Mouse (Mus musculus) heart, postnatal 10 days (tissue): ENCODE measurements around the gene Ttc7b. TPM values are rescaled to one million over a fixed set of nuclear protein-coding genes. Genes with fewer than 3 reads are reported as not detected.

Experiments used
- DNase-seq, 2 experiments: peaks; one replicate each; pipeline ENCODE4 v3.0.0; 2021
- intact Hi-C: fragments of 180-260 bp; cut with DNase I; formaldehyde crosslinking; loops from one replicate; pipeline ENCODE4 v1.15.1; 2025
- total RNA-seq, 2 experiments: library from RNA; stranded (reverse); gene quantifications; 2 replicates each; pipeline ENCODE4 v1.2.3; 2021

Gene Ttc7b
- total RNA-seq, 2 experiments from 2014 or later: 70.5 to 78.3 TPM

GRCm38 (mm10) chr12:100355565-100355964, 165.1 kb downstream of the Ttc7b start:
- no peak for DNase-seq
- intact Hi-C loops: no loop called here

DNA sequence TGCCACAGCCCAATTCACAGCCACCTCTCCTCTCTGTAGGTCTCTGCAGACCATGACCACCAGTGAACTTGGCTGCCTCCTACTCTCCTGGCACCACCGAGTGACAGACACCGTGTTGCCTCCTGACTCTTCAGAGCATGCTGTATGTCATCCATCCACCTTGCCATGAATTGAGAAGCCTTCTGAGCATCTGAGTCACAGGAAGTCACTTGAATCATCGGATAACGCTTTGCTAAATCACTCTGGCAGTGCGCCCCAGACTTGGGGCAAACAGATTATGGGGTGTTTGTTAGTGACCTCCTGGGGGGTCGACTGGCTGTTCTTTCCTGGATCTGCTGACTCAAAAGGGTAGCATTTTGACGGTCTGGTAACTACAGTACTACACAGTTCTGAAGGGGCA, 166.7 kb downstream of the Ttc7b start:
- DNase-seq: no peak
- intact Hi-C loops: no loop called here

GRCm38 (mm10) chr12:100353075-100353782, 167.4 kb downstream of the Ttc7b start:
- DNase-seq: no peak
- intact Hi-C loops: no loop called here

GRCm38 (mm10) chr12:100352094-100352493, 168.5 kb downstream of the Ttc7b start:
- intact Hi-C loops: no loop called here

DNA sequence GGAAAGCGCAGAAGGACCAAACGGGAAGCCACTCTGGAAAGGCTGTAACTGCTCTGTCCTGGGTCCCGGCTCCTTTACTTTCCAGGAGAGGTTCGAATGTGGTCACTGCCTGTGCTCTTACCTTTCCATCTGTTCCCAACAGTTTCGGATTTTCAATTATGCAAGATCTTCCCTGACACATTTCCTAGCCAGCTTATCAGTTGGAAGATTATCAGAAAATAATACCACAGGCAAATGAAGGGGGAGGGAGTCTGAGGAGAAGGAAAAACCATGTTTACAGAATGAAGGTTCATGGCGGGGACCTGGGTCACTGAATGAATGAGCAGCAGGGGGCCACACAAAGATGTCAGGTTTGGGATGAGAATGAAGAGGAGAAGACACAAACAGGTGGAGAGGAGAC, 177.1 kb downstream of the Ttc7b start:
- no peak for DNase-seq
- intact Hi-C loops: no loop called here

More at GRCm38 (mm10) chr12:100352094-100352493, 168.5 kb downstream of the Ttc7b start:
- DNase-seq: no peak

- intact Hi-C loops: no loop called here
- no peak for DNase-seq
Observed at GRCm38 (mm10) chr12:100341614-100342013, 179.0 kb downstream of the Ttc7b start.

GRCm38 (mm10) chr12:100340901-100341460, 179.6 kb downstream of the Ttc7b start:
- intact Hi-C loops: no loop called here
- no peak for DNase-seq

GRCm38 (mm10) chr12:100338055-100338454, 182.6 kb downstream of the Ttc7b start:
- intact Hi-C loops: no loop called here
- DNase-seq: peak; percentile 27 to 40

GRCm38 (mm10) chr12:100337351-100338018, 183.1 kb downstream of the Ttc7b start:
- DNase-seq: no peak
- intact Hi-C loops: loop anchor here (1.0 kb wide), 1 partner anchor 135 kb away; no protein-coding TSS in a partner anchor

DNA sequence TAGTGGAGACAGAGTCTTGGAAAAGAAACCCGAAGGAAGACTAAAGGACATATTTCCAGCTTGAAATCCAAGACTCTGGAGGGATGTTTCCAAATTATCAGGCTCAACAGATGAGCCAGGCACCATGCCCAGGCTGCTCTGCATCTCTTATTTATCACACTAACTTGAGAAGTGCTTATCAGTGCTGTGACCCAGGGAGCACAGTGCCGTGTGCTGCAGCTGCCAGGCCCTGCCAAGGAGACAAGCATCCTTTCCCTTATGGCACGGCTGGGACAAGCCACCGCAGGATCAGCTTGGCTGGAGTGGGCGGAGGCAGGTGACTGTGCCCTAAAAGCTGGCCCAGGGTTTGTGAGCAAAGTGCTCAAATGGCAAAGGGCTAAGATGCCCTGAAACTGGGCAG, 184.4 kb downstream of the Ttc7b start:
- intact Hi-C loops: no loop called here
- no peak for DNase-seq

DNA sequence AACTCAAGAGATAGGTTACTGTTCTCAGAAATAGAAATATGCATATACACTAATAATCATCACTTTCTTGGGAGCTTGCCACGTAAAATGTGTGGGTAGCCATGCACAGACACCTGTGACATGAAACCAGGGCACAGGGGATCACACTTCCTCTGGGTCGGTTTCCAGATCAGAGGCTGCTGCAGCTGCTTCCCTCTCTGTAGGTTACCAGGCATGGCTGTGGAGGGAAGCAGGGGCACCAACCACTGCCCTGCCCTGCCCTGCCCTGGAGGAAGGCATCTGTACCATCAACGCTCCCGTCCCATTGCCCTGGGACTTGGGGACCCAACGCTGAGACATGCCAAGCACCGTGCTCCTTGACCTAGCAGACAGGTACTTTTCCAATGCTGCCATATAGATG, 188.8 kb downstream of the Ttc7b start:
- no peak for DNase-seq
- intact Hi-C loops: no loop called here

- intact Hi-C loops: no loop called here
- no peak for DNase-seq
Observed at GRCm38 (mm10) chr12:100330234-100330633, 190.4 kb downstream of the Ttc7b start.

DNA sequence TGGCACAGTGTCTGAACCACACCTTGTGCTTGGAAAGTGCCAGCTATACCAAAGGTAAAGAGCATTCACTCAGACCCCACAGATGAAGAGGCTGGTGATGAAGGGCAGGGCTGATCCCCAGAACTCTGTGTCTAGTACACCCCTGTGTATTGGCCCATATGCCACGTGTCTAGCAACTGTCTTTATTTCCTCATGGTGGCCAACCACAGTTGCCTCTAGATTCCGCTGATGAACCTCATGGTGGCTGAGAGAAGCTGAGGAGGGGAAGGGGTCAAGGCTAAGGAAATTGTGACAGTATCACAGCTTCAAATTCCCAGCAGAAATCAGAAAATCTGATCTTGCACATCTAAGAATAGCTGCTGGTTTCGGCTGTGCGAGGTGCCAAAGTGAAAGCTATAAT, 191.6 kb downstream of the Ttc7b start:
- intact Hi-C loops: no loop called here
- no peak for DNase-seq

- intact Hi-C loops: no loop called here
- no peak for DNase-seq
Observed at GRCm38 (mm10) chr12:100328557-100328956, 192.1 kb downstream of the Ttc7b start.

GRCm38 (mm10) chr12:100326732-100327131, 193.9 kb downstream of the Ttc7b start:
- intact Hi-C loops: no loop called here
- DNase-seq: no peak

DNA sequence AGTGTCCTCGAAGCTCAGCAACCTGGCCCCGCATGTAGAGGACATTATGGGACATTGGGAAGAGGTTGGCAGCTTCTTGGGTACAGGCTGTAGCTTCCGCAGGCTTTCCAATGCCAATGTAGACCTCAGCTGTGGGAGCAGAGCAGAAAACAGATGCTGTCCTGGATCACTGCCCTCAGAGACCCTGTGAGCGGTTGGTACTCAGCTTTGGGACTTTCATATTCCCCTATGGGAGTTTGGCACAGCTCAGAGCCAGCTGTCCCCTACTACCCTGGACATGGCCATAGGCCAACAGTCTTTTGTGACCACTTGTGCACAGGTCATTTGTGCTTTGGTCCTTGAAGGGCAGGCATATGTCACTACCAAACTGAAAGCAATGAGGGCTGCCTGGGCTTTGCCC, 195.0 kb downstream of the Ttc7b start:
- intact Hi-C loops: no loop called here
- no peak for DNase-seq

DNA sequence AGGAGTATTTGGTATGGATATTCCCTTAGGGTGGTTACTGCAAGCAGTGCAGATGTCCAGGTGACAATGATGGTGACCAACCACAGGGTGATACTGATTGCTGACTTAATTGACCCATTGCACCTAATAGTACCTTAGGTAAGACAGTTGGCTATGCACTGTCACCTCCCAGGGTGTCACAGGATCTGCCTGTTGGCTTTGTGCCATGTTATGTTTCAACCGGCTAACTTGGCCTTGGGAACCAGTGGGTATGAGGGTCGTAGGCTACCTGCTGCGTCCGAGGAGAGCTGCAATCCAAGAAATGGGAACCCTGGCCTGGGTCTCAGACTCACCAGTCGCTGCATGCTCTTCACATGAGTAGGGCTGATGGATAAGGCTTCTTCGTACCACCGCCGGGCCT, 195.4 kb downstream of the Ttc7b start:
- no peak for DNase-seq
- intact Hi-C loops: no loop called here

DNA sequence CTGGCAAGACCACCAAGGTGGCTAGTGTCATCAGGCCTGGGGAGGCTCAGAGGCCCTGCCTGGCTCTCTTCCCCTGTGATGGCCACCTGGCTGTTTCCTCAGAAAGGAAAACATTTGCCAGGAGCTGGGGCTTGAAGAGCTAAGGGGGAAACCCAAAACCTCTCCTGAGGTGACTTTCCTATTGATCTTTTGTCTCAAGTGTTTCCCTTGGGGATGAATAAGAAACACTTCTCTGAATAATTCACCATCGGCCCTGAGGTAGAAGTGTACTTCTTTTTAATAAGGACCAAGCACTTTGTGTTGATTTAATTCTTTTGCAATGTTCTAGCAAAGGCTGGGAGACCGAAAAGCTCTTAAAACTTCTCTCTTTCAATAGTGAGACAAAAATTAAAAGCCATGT, 197.0 kb downstream of the Ttc7b start:
- intact Hi-C loops: no loop called here
- no peak for DNase-seq

DNA sequence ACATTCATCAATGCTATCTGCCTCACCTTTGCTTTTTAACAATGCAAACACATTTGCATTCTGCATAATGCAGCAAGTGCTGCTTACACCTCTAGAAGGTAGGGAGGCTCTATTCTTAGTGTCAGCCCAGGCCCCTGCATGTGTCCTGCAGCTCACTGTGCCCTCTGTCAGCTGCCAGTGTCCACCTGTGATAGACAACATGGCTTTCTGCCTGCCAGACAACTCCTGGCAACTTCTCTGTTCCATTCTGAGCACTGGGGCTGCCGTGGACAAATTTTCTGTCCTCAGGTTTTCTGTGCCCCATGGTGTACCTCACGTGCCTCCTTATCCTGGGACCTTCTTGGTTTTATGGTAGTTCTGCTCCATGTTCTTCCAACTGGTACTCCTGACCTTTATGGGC, 198.4 kb downstream of the Ttc7b start:
- intact Hi-C loops: no loop called here
- DNase-seq: peak in 1 of 2 experiments; percentile 58

DNA sequence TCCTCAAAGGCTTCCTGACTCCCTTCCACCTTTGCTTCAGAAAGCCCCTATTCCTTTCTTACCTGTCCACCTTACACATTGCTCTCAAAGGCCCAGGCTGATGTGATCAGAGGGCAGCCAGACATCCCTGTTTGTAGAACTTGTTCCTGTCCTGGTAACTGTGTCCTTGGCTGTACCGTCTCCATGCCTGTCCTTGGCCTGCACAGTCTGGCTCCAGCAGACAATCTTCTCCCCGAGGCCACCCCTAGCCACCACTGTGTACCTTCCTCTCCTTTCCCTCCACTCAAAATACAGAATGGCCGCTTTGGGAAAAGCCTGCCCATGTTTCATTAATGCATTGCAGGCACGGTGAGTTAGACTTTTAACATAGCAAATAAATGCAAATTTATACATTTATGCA, 199.1 kb downstream of the Ttc7b start:
- no peak for DNase-seq
- intact Hi-C loops: no loop called here

- DNase-seq: no peak
- intact Hi-C loops: no loop called here
Observed at GRCm38 (mm10) chr12:100319746-100320145, 200.9 kb downstream of the Ttc7b start.

DNA sequence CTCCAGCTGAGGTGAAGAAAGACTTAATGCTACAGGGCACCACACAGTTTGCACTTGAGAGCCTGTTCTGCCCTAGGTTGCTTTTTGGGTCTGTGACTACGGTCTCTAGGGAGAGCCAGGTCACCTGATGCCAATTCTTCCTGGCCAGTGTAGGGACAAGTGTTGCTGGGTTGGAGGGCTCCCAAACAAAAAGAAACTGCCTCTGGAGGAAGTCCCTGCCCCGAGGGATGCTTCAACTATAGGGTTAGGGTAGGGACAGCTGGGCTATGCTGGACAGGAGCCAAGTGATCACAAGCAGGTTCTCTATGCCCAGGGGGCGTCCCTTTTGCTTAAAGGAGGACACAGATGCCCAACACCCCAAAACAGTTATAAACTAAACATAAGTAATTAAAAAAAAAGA, 202.7 kb downstream of the Ttc7b start:
- DNase-seq: no peak
- intact Hi-C loops: no loop called here
